Mouse (Mus musculus): Measurements from ENCODE around the gene Prkg1. TPM values are rescaled to one million over a fixed set of nuclear protein-coding genes. Genes with fewer than 3 reads are reported as not detected.

Prkg1 gene
- polyA plus RNA-seq, 1 experiment from 2014 or later = 0.76 TPM

- no peak for ATAC-seq (ENCODE audit: insufficient read depth)
- Histone ChIP-seq H3K27me3 (no peaks in the 10 kb centered on the region), H3K27ac (replicated peaks) (no peak overlapping the region), H3K4me2 (no peak overlapping the region), H3K4me1 (replicated peaks) (no peaks in the 10 kb centered on the region), H3K4me3 (replicated peaks) (no peak overlapping the region), H3K9me3 (replicated peaks) (no peaks in the 10 kb centered on the region), H3K36me3 (replicated peaks) (no peaks in the 10 kb centered on the region), H3K9ac (no peak overlapping the region)
- 3% methylated on average over 5 of the region's 5 CpGs for WGBS (ENCODE audit: insufficient replicate concordance)
These were observed 822.4 kb downstream of the Prkg1 start for GRCm38 (mm10) chr19:30942369-30942992.

DNA sequence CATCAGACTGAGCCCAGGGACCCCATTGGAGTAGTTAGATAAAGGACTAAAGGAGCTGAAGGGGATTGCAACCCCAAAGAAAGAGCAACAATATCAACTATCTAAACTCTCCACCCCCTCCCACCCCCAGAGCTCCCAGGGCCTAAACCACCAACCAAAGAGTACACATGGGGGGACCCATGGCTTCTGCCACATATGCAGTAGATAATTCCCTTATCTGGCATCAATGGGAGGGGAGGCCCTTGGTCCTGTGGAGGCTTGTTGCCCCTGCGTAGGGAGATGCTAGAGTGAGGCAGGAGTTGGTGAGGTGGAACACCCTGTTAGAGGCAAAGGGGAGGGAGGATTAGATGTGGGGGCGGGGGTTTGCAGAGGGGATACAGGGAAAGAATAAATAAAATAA, 826.8 kb downstream of the Prkg1 start:
- Histone ChIP-seq H3K9ac (no peak overlapping the region), H3K9me3 (replicated peaks) (no peaks in the 10 kb centered on the region), H3K4me1 (replicated peaks) (no peaks in the 10 kb centered on the region), H3K36me3 (replicated peaks) (no peaks in the 10 kb centered on the region), H3K4me3 (replicated peaks) (no peak overlapping the region), H3K4me2 (no peak overlapping the region), H3K27me3 (no peaks in the 10 kb centered on the region), H3K27ac (replicated peaks) (no peak overlapping the region)
- 48% methylated on average over 2 of the region's 2 CpGs for WGBS (ENCODE audit: insufficient replicate concordance)
- ATAC-seq (ENCODE audit: insufficient read depth) = no peak

- no peaks in the 10 kb centered on the region for H3K27me3 ChIP-seq
- no peak overlapping the region for H3K4me3 ChIP-seq (replicated peaks)
- no peaks in the 10 kb centered on the region for H3K4me1 ChIP-seq (replicated peaks)
- no peak overlapping the region for H3K27ac ChIP-seq (replicated peaks)
- H3K9ac ChIP-seq = no peak overlapping the region
- WGBS (ENCODE audit: insufficient replicate concordance) = 61% methylated on average over 5 of the region's 5 CpGs
- H3K4me2 ChIP-seq = no peak overlapping the region
- no peaks in the 10 kb centered on the region for H3K9me3 ChIP-seq (replicated peaks)
- H3K36me3 ChIP-seq (replicated peaks) = no peaks in the 10 kb centered on the region
- ATAC-seq (ENCODE audit: insufficient read depth) = no peak
These were observed 833.2 kb downstream of the Prkg1 start for GRCm38 (mm10) chr19:30931469-30932192.

GRCm38 (mm10) chr19:30924032-30924431, 840.8 kb downstream of the Prkg1 start:
- 66% methylated on average over 1 of the region's 1 CpGs for WGBS (ENCODE audit: insufficient replicate concordance)

GRCm38 (mm10) chr19:30902290-30902689, 862.5 kb downstream of the Prkg1 start:
- no peaks in the 10 kb centered on the region for H3K36me3 ChIP-seq (replicated peaks)

More at GRCm38 (mm10) chr19:30924032-30924431, 840.8 kb downstream of the Prkg1 start:
- no peaks in the 10 kb centered on the region for H3K36me3 ChIP-seq (replicated peaks)
- no peak overlapping the region for H3K4me3 ChIP-seq (replicated peaks)
- H3K9me3 ChIP-seq (replicated peaks) = no peaks in the 10 kb centered on the region
- no peak overlapping the region for H3K9ac ChIP-seq
- H3K4me2 ChIP-seq = no peak overlapping the region
- no peaks in the 10 kb centered on the region for H3K4me1 ChIP-seq (replicated peaks)
- no peak for ATAC-seq (ENCODE audit: insufficient read depth)
- no peaks in the 10 kb centered on the region for H3K27me3 ChIP-seq
- H3K27ac ChIP-seq (replicated peaks) = no peak overlapping the region

DNA sequence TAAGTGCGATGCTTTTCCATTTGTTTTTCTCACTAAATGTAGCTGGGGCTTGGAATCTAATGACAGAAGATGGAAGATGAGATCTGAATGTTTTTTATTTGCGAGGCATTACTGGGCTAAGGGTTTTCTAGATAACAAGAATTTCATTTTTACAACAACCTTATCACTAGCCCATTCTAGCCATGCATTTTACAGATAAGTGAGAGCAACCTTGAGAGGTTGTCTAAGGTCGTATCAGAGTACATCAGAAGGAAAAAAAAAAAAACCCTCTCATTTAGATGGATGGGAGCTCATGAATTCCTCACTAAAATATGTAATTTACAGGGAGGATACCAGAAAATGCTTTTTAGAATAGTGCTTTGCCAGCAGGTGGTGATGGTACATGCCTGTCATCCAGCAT, 863.8 kb downstream of the Prkg1 start:
- Histone ChIP-seq H3K27me3 (no peaks in the 10 kb centered on the region), H3K4me3 (replicated peaks) (no peak overlapping the region), H3K36me3 (replicated peaks) (no peaks in the 10 kb centered on the region), H3K9me3 (replicated peaks) (no peaks in the 10 kb centered on the region), H3K4me1 (replicated peaks) (no peaks in the 10 kb centered on the region), H3K27ac (replicated peaks) (no peak overlapping the region), H3K4me2 (no peak overlapping the region), H3K9ac (no peak overlapping the region)
- 32% methylated on average over 3 of the region's 3 CpGs for WGBS (ENCODE audit: insufficient replicate concordance)
- no peak for ATAC-seq (ENCODE audit: insufficient read depth)

More at GRCm38 (mm10) chr19:30902290-30902689, 862.5 kb downstream of the Prkg1 start:
- no peak overlapping the region for H3K4me2 ChIP-seq
- H3K27me3 ChIP-seq = no peaks in the 10 kb centered on the region
- H3K4me3 ChIP-seq (replicated peaks) = no peak overlapping the region
- no peak overlapping the region for H3K27ac ChIP-seq (replicated peaks)
- ATAC-seq (ENCODE audit: insufficient read depth) = no peak
- no peak overlapping the region for H3K9ac ChIP-seq
- no peaks in the 10 kb centered on the region for H3K9me3 ChIP-seq (replicated peaks)
- H3K4me1 ChIP-seq (replicated peaks) = no peaks in the 10 kb centered on the region

DNA sequence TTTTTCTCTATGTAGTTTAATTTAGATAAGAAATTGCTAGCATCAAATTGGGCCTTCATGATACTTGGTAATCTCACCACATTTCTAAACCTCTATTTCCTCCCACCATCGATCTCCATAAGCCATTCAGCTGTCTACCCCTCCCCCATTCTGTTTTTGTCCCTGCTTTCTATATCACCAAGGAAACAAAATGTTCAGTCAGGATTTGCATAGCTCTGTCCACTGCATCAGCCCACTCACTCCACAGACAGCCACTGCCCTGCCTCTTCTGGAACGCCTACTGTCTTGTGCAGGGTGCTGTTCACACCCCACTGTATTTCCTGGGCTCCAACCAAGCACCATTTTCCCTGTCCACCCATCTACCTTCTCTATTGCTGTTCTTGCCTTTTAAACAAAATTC, 874.5 kb downstream of the Prkg1 start:
- no peak overlapping the region for H3K9ac ChIP-seq
- no peak overlapping the region for H3K4me2 ChIP-seq
- H3K36me3 ChIP-seq (replicated peaks) = no peaks in the 10 kb centered on the region
- 64% methylated on average over 2 of the region's 2 CpGs for WGBS (ENCODE audit: insufficient replicate concordance)
- ATAC-seq (ENCODE audit: insufficient read depth) = no peak
- H3K4me3 ChIP-seq (replicated peaks) = no peak overlapping the region
- no peaks in the 10 kb centered on the region for H3K4me1 ChIP-seq (replicated peaks)
- H3K27ac ChIP-seq (replicated peaks) = no peak overlapping the region
- H3K27me3 ChIP-seq = no peaks in the 10 kb centered on the region
- no peaks in the 10 kb centered on the region for H3K9me3 ChIP-seq (replicated peaks)

DNA sequence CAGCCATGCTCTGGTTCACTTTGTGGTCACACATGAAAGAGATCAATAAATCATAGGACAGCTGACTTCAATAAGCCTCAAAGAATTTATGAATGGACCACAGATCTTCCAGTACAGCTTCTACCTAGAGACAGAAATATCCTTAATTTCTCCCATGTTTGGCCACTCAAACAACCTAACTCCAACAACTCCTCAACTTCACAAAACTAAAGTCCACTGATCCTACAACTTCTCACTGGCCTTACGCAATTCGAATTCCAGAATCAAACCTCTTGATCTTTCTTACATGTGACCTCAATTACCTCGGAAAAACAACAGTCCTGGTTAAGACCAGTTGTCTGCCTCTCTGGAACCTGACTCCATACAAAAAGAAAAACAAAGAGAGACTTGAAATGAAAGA, 875.0 kb downstream of the Prkg1 start:
- H3K4me1 ChIP-seq (replicated peaks) = no peaks in the 10 kb centered on the region
- H3K9ac ChIP-seq = no peak overlapping the region
- no peak for ATAC-seq (ENCODE audit: insufficient read depth)
- no peak overlapping the region for H3K27ac ChIP-seq (replicated peaks)
- WGBS (ENCODE audit: insufficient replicate concordance) = 67% methylated on average over 3 of the region's 3 CpGs
- no peak overlapping the region for H3K4me3 ChIP-seq (replicated peaks)
- H3K36me3 ChIP-seq (replicated peaks) = no peaks in the 10 kb centered on the region
- no peaks in the 10 kb centered on the region for H3K9me3 ChIP-seq (replicated peaks)
- H3K4me2 ChIP-seq = no peak overlapping the region
- no peaks in the 10 kb centered on the region for H3K27me3 ChIP-seq

DNA sequence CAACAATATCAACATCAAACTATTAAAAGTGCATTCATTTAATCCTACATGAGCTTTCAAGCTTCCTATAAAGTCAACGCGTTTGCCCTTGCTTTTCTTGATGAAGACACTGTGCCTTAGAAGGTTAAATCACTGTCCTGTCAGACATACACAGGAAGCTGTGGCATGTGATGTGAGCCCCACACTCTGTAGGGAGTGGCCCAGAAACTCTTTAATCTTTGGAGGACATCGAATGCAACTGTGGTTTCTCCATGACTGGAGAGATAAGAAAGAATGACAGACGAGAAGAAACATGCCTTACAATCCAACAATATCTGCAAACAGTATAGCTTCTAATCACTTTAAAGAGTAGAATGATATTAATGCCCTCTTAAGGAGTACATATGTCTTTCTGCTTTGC, 903.4 kb downstream of the Prkg1 start:
- Histone ChIP-seq H3K4me3 (replicated peaks) (no peak overlapping the region), H3K27ac (replicated peaks) (no peak overlapping the region), H3K4me2 (no peak overlapping the region), H3K36me3 (replicated peaks) (no peaks in the 10 kb centered on the region), H3K9me3 (replicated peaks) (no peaks in the 10 kb centered on the region), H3K4me1 (replicated peaks) (no peaks in the 10 kb centered on the region), H3K9ac (no peak overlapping the region), H3K27me3 (no peaks in the 10 kb centered on the region)
- WGBS (ENCODE audit: insufficient replicate concordance) = 16% methylated on average over 4 of the region's 4 CpGs
- ATAC-seq (ENCODE audit: insufficient read depth) = no peak

DNA sequence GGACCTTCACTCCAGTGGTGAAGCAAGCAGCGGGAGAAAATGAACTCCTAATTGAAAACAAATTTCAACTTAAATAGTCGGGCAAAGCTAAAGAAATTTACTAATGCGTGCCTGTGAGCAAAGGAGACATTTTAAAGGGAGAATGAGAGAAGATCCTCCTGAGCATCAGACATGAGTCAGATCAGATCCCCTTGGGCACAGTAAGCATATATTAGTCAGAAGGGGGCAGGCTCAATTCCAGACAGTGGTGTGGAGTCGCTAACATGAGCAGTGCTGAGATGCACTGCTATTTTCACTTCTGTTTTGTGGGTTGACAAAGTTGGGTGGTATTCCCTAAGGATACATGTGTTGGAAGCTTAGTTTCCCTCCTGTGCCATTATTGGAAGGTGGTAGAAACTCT, 913.8 kb downstream of the Prkg1 start:
- no peaks in the 10 kb centered on the region for H3K36me3 ChIP-seq (replicated peaks)
- H3K4me3 ChIP-seq (replicated peaks) = no peak overlapping the region
- no peaks in the 10 kb centered on the region for H3K4me1 ChIP-seq (replicated peaks)
- H3K27ac ChIP-seq (replicated peaks) = no peak overlapping the region
- H3K9ac ChIP-seq = no peak overlapping the region
- H3K27me3 ChIP-seq = no peaks in the 10 kb centered on the region
- WGBS (ENCODE audit: insufficient replicate concordance) = 70% methylated on average over 4 of the region's 4 CpGs
- ATAC-seq (ENCODE audit: insufficient read depth) = no peak
- H3K9me3 ChIP-seq (replicated peaks) = no peaks in the 10 kb centered on the region
- H3K4me2 ChIP-seq = no peak overlapping the region

DNA sequence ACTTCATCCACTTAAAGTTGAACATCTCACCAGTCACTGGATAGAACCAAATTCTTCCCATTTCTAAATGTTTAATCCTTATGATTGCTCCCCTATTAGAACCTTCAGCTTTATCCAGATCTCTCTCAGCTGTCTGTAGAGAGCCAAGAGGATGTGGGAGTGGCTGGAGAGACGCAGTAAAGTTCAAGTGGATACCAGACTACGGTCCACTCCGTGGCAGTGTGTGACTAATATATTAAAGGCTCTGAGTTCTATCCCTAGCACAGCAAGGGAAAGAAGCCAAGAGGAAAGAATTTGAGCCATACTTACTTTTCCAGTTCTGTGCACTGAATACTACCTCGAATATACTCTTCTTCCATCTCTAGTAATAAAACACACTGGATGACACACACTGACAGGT, 919.9 kb downstream of the Prkg1 start:
- WGBS (ENCODE audit: insufficient replicate concordance) = 42% methylated on average over 4 of the region's 4 CpGs
- ATAC-seq (ENCODE audit: insufficient read depth) = no peak
- no peak overlapping the region for H3K27ac ChIP-seq (replicated peaks)
- no peak overlapping the region for H3K4me2 ChIP-seq
- H3K4me3 ChIP-seq (replicated peaks) = no peak overlapping the region
- no peak overlapping the region for H3K9ac ChIP-seq
- no peaks in the 10 kb centered on the region for H3K27me3 ChIP-seq
- H3K4me1 ChIP-seq (replicated peaks) = no peaks in the 10 kb centered on the region
- no peaks in the 10 kb centered on the region for H3K36me3 ChIP-seq (replicated peaks)
- H3K9me3 ChIP-seq (replicated peaks) = no peaks in the 10 kb centered on the region

DNA sequence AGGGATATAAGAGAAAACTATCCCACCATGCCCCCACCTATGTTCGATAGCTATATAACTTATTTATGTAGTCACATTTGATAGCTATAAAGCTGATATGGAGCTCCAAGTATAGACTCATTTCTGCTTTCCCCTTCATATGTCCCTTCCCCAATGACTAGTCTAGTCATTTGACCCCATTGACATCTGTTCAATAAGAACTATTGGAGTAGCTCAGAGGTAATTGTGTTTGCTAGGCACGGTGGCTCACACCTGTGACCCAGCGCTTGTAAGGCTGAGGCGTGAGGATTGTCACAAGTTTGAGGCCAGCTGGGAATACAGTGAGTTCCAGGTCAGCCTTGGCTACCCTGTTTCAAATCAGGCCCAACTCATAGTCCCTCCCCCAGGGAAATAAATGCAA, 921.2 kb downstream of the Prkg1 start:
- no peak overlapping the region for H3K9ac ChIP-seq
- no peaks in the 10 kb centered on the region for H3K9me3 ChIP-seq (replicated peaks)
- no peak overlapping the region for H3K4me2 ChIP-seq
- WGBS (ENCODE audit: insufficient replicate concordance) = 61% methylated on average over 4 of the region's 4 CpGs
- ATAC-seq (ENCODE audit: insufficient read depth) = no peak
- no peak overlapping the region for H3K4me3 ChIP-seq (replicated peaks)
- H3K27me3 ChIP-seq = no peaks in the 10 kb centered on the region
- no peaks in the 10 kb centered on the region for H3K36me3 ChIP-seq (replicated peaks)
- H3K27ac ChIP-seq (replicated peaks) = no peak overlapping the region
- H3K4me1 ChIP-seq (replicated peaks) = no peaks in the 10 kb centered on the region

Data from liver, embryonic 15.5 days (tissue).